Mouse (Mus musculus): Measurements from ENCODE around the gene Tmem184b. TPM values are rescaled to one million over a fixed set of nuclear protein-coding genes. Genes with fewer than 3 reads are reported as not detected.

Tmem184b gene
- polyA plus RNA-seq (2012; fragmentation: generic; extraction: Trizol), result 110 TPM

GRCm38 (mm10) chr15:79402836-79403762, at the start of gene Tmem184b:
Gene Tmem184b (minus strand): TSS chr15:79403569.
- Histone ChIP-seq H3K27me3 (ENCODE audit: control insufficient read depth, insufficient read depth, insufficient read length) (no peaks in the 10 kb centered on the region), H3K36me3 (ENCODE audit: control insufficient read depth, insufficient read depth) (no peaks in the 10 kb centered on the region), H3K4me2 (ENCODE audit: low read depth) (peak within 1 kb of the TSS; percentile 92), H3ac (ENCODE audit: control insufficient read depth, insufficient read length) (peak within 1 kb of the TSS; percentile 58), H3K79me2 (ENCODE audit: control insufficient read depth, insufficient read depth) (peaks cover 45% of the 10 kb centered on the region), H3K4me3 (peak within 1 kb of the TSS; percentile 72)
- TF ChIP-seq E2F4 (IDR thresholded peaks at IDR 0.05; ENCODE audit: insufficient read depth) (no peak), CEBPB (IDR thresholded peaks at IDR 0.05; ENCODE audit: insufficient read depth, poor library complexity, severe bottlenecking) (no peak), SRF (IDR thresholded peaks at IDR 0.05; ENCODE audit: control insufficient read depth, insufficient read length, low read depth) (no peak), TCF12 (IDR thresholded peaks at IDR 0.05; ENCODE audit: insufficient read depth, poor library complexity, severe bottlenecking) (no peak), USF1 (IDR thresholded peaks at IDR 0.05; ENCODE audit: low read depth) (no peak), POLR2AphosphoS2 (IDR thresholded peaks at IDR 0.05; ENCODE audit: insufficient read length, low read depth) (peak; percentile 84), MAX (IDR thresholded peaks at IDR 0.05; ENCODE audit: low read depth) (no peak), TCF3 (IDR thresholded peaks at IDR 0.05; ENCODE audit: insufficient read length, low read depth) (no peak), REST (IDR thresholded peaks at IDR 0.05; ENCODE audit: insufficient read depth, insufficient read length) (no peak), MYOD1 (IDR thresholded peaks at IDR 0.05; ENCODE audit: control insufficient read depth in 1 of 3, insufficient read length in 2 of 3, low read depth in 2 of 3) (peak in 1 of 3 experiments; percentile 9), POLR2A (IDR thresholded peaks at IDR 0.05; ENCODE audit: insufficient read length, low read depth) (peak; percentile 84), MYOG (IDR thresholded peaks at IDR 0.05; ENCODE audit: control insufficient read depth in 1 of 3, insufficient read depth in 1 of 3, insufficient read length in 2 of 3, low read depth in 2 of 3) (peak in 1 of 3 experiments; percentile 9)

GRCm38 (mm10) chr15:79448041-79448440, 44.7 kb upstream of the Tmem184b start:
- Histone ChIP-seq H3K4me2 (ENCODE audit: low read depth) (no peak overlapping the region), H3K4me3 (no peak overlapping the region), H3K79me2 (ENCODE audit: control insufficient read depth, insufficient read depth) (no peaks in the 10 kb centered on the region), H3K36me3 (ENCODE audit: control insufficient read depth, insufficient read depth) (no peaks in the 10 kb centered on the region), H3ac (ENCODE audit: control insufficient read depth, insufficient read length) (no peak overlapping the region), H3K27me3 (ENCODE audit: control insufficient read depth, insufficient read depth, insufficient read length) (peaks cover 10% of the 10 kb centered on the region)
- no peak for TF ChIP-seq POLR2AphosphoS2 (IDR thresholded peaks at IDR 0.05; ENCODE audit: insufficient read length, low read depth)
- TF ChIP-seq E2F4 (IDR thresholded peaks at IDR 0.05; ENCODE audit: insufficient read depth), result no peak
- no peak for TF ChIP-seq TCF3 (IDR thresholded peaks at IDR 0.05; ENCODE audit: insufficient read length, low read depth)
- TF ChIP-seq POLR2A (IDR thresholded peaks at IDR 0.05; ENCODE audit: insufficient read length, low read depth), result no peak

GRCm38 (mm10) chr15:79445786-79446654, 42.7 kb upstream of the Tmem184b start:
- TF ChIP-seq TCF3 (IDR thresholded peaks at IDR 0.05; ENCODE audit: insufficient read length, low read depth), result no peak
- no peak for TF ChIP-seq MYOG (IDR thresholded peaks at IDR 0.05; ENCODE audit: control insufficient read depth in 1 of 3, insufficient read depth in 1 of 3, insufficient read length in 2 of 3, low read depth in 2 of 3)
- TF ChIP-seq MYOD1 (IDR thresholded peaks at IDR 0.05; ENCODE audit: control insufficient read depth in 1 of 3, insufficient read length in 2 of 3, low read depth in 2 of 3), result no peak
- no peak for TF ChIP-seq POLR2A (IDR thresholded peaks at IDR 0.05; ENCODE audit: insufficient read length, low read depth)
- no peak for TF ChIP-seq MAX (IDR thresholded peaks at IDR 0.05; ENCODE audit: low read depth)
- no peaks in the 10 kb centered on the region for H3K36me3 ChIP-seq (ENCODE audit: control insufficient read depth, insufficient read depth)
- H3K27me3 ChIP-seq (ENCODE audit: control insufficient read depth, insufficient read depth, insufficient read length), result peaks cover 10% of the 10 kb centered on the region
- H3K4me3 ChIP-seq, result no peak overlapping the region
- H3K79me2 ChIP-seq (ENCODE audit: control insufficient read depth, insufficient read depth), result peaks cover 12% of the 10 kb centered on the region
- H3ac ChIP-seq (ENCODE audit: control insufficient read depth, insufficient read length), result no peak overlapping the region
- no peak overlapping the region for H3K4me2 ChIP-seq (ENCODE audit: low read depth)

GRCm38 (mm10) chr15:79443856-79444410, 40.6 kb upstream of the Tmem184b start:
- H3K4me3 ChIP-seq, result no peak overlapping the region
- no peaks in the 10 kb centered on the region for H3K36me3 ChIP-seq (ENCODE audit: control insufficient read depth, insufficient read depth)
- no peaks in the 10 kb centered on the region for H3K27me3 ChIP-seq (ENCODE audit: control insufficient read depth, insufficient read depth, insufficient read length)
- no peak for TF ChIP-seq MAX (IDR thresholded peaks at IDR 0.05; ENCODE audit: low read depth)
- TF ChIP-seq E2F4 (IDR thresholded peaks at IDR 0.05; ENCODE audit: insufficient read depth), result no peak
- no peak for TF ChIP-seq MYOG (IDR thresholded peaks at IDR 0.05; ENCODE audit: control insufficient read depth in 1 of 3, insufficient read depth in 1 of 3, insufficient read length in 2 of 3, low read depth in 2 of 3)
- no peak for TF ChIP-seq CEBPB (IDR thresholded peaks at IDR 0.05; ENCODE audit: insufficient read depth, poor library complexity, severe bottlenecking)
- TF ChIP-seq POLR2A (IDR thresholded peaks at IDR 0.05; ENCODE audit: insufficient read length, low read depth), result no peak
- TF ChIP-seq SRF (IDR thresholded peaks at IDR 0.05; ENCODE audit: control insufficient read depth, insufficient read length, low read depth), result no peak
- TF ChIP-seq USF1 (IDR thresholded peaks at IDR 0.05; ENCODE audit: low read depth), result no peak
- no peak for TF ChIP-seq REST (IDR thresholded peaks at IDR 0.05; ENCODE audit: insufficient read depth, insufficient read length)
- TF ChIP-seq MYOD1 (IDR thresholded peaks at IDR 0.05; ENCODE audit: control insufficient read depth in 1 of 3, insufficient read length in 2 of 3, low read depth in 2 of 3), result no peak
- no peak overlapping the region for H3ac ChIP-seq (ENCODE audit: control insufficient read depth, insufficient read length)
- H3K79me2 ChIP-seq (ENCODE audit: control insufficient read depth, insufficient read depth), result peaks cover 33% of the 10 kb centered on the region
- no peak overlapping the region for H3K4me2 ChIP-seq (ENCODE audit: low read depth)

Data from myocyte (in vitro differentiated cells).